ENCODE assay signal across 9 mouse cellular contexts in genomic region chr3:133271887-133272286, GRCm38 (mm10). TPM values are rescaled to one million over a fixed set of nuclear protein-coding genes. Genes with fewer than 3 reads are reported as not detected.
DNase-seq lines count a peak whose midpoint lies in the region; ATAC-seq and TF ChIP-seq lines count a peak whose summit lies in the region.
"Had no signal": no experiment of that assay in that cellular context is flagged by ENCODE, and none has a peak within 500 bp of the region (broad histone marks: within the 10 kb centered on the region; RNA-seq: fewer than 3 reads in every experiment).

No protein-coding gene starts in this region.

- no peak overlapping the region for H3K9ac ChIP-seq in intestine, postnatal 0 days (ENCODE audit: low read depth, low read length)
- no peak overlapping the region for H3K9ac ChIP-seq in intestine, embryonic 16.5 days (ENCODE audit: low read depth, low read length)
- no peak overlapping the region for H3K9ac ChIP-seq in hindbrain, postnatal 0 days (replicated peaks; ENCODE audit: low read length)
- H3K9ac ChIP-seq: neural tube, embryonic 13.5 days had no signal

- no peaks in the 10 kb centered on the region for H3K27me3 ChIP-seq in intestine, postnatal 0 days (replicated peaks; ENCODE audit: control insufficient read depth, insufficient read depth, low read length)
- no peaks in the 10 kb centered on the region for H3K27me3 ChIP-seq in intestine, embryonic 16.5 days (replicated peaks; ENCODE audit: control insufficient read depth, insufficient read depth, low read length)
- H3K27me3 ChIP-seq in hindbrain, postnatal 0 days (ENCODE audit: insufficient read depth, low read length): no peaks in the 10 kb centered on the region
- H3K27me3 ChIP-seq: neural tube, embryonic 13.5 days had no signal

- DNase-seq in T-cell, adult 2 months (ENCODE audit: low spot score): peak; percentile 5
- DNase-seq in hindbrain, postnatal 0 days (ENCODE audit: low spot score): peak; percentile 76
- DNase-seq in left cerebral cortex, postnatal 25 days (ENCODE audit: low spot score in 2 of 2): peak; percentile 88 to 90
- DNase-seq in retina, embryonic 14.5 days (ENCODE audit: low spot score): peak; percentile 89
- DNase-seq in urinary bladder, postnatal 4 days (ENCODE audit: low spot score in 2 of 2): peak; percentile 36 to 83

- no peaks in the 10 kb centered on the region for H3K9me3 ChIP-seq in intestine, postnatal 0 days (ENCODE audit: control insufficient read depth)
- H3K9me3 ChIP-seq in intestine, embryonic 16.5 days (ENCODE audit: control insufficient read depth, low read length): no peaks in the 10 kb centered on the region
- no peaks in the 10 kb centered on the region for H3K9me3 ChIP-seq in hindbrain, postnatal 0 days (ENCODE audit: low read length)
- H3K9me3 ChIP-seq: neural tube, embryonic 13.5 days had no signal

- H3K4me2 ChIP-seq in intestine, postnatal 0 days (replicated peaks; ENCODE audit: low read depth): no peak overlapping the region
- no peak overlapping the region for H3K4me2 ChIP-seq in intestine, embryonic 16.5 days (ENCODE audit: low read depth, low read length)
- H3K4me2 ChIP-seq in hindbrain, postnatal 0 days (ENCODE audit: low read depth, low read length): no peak overlapping the region
- H3K4me2 ChIP-seq: neural tube, embryonic 13.5 days had no signal

- H3K27ac ChIP-seq in intestine, postnatal 0 days (ENCODE audit: low read depth, low read length): no peak overlapping the region
- no peak overlapping the region for H3K27ac ChIP-seq in intestine, embryonic 16.5 days (ENCODE audit: low read length)
- H3K27ac ChIP-seq in hindbrain, postnatal 0 days: no peak overlapping the region
- H3K27ac ChIP-seq: neural tube, embryonic 13.5 days had no signal

- no peaks in the 10 kb centered on the region for H3K36me3 ChIP-seq in intestine, postnatal 0 days (ENCODE audit: control insufficient read depth, insufficient read depth)
- H3K36me3 ChIP-seq in intestine, embryonic 16.5 days (ENCODE audit: control insufficient read depth, insufficient read depth, low read length): no peaks in the 10 kb centered on the region
- no peaks in the 10 kb centered on the region for H3K36me3 ChIP-seq in hindbrain, postnatal 0 days (ENCODE audit: insufficient read depth, low read length)
- H3K36me3 ChIP-seq: neural tube, embryonic 13.5 days had no signal

- ATAC-seq in intestine, postnatal 0 days: no peak
- no peak for ATAC-seq in intestine, embryonic 16.5 days
- peak; percentile 81 for ATAC-seq in common myeloid progenitor, adult 5-6 weeks (replicated peaks; ENCODE audit: low read depth, poor library complexity, severe bottlenecking)
- no peak for ATAC-seq in hindbrain, postnatal 0 days

- TF ChIP-seq CTCF in intestine, postnatal 0 days (IDR thresholded peaks at IDR 0.05; ENCODE audit: low read depth): peak; percentile 79
- TF ChIP-seq CTCF in hindbrain, postnatal 0 days (IDR thresholded peaks at IDR 0.05; ENCODE audit: low read depth): peak; percentile 58

- H3K4me3 ChIP-seq in intestine, postnatal 0 days (ENCODE audit: low read depth, low read length): no peak overlapping the region
- H3K4me3 ChIP-seq in intestine, embryonic 16.5 days (ENCODE audit: low read length): no peak overlapping the region
- no peak overlapping the region for H3K4me3 ChIP-seq in hindbrain, postnatal 0 days (ENCODE audit: low read length)
- H3K4me3 ChIP-seq: neural tube, embryonic 13.5 days had no signal

- WGBS in intestine, postnatal 0 days: 15% methylated on average over 3 of the region's 3 CpGs
- WGBS in intestine, embryonic 16.5 days: 16% methylated on average over 3 of the region's 3 CpGs
- 12% methylated on average over 3 of the region's 3 CpGs for WGBS in hindbrain, postnatal 0 days

- no peaks in the 10 kb centered on the region for H3K4me1 ChIP-seq in intestine, postnatal 0 days (replicated peaks; ENCODE audit: control insufficient read depth, insufficient read depth, low read length)
- H3K4me1 ChIP-seq in intestine, embryonic 16.5 days (ENCODE audit: control insufficient read depth, insufficient read depth, low read length): no peaks in the 10 kb centered on the region
- no peaks in the 10 kb centered on the region for H3K4me1 ChIP-seq in hindbrain, postnatal 0 days (ENCODE audit: insufficient read depth, low read length)
- H3K4me1 ChIP-seq: neural tube, embryonic 13.5 days had no signal

- intact Hi-C loops in left cerebral cortex, postnatal 25 days (cut with DNase I): loop anchor here (2.0 to 5.0 kb wide), 3 partner anchors 140 to 525 kb away; no protein-coding TSS in a partner anchor

RNA-seq across cellular contexts. Expression of gene Arhgef38, which starts 37.1 kb away (rescaled TPM):
- 1.1 TPM in 2 replicates for polyA plus RNA-seq in intestine, postnatal 0 days (2015; fragmentation: Nextera tagmentation; extraction: Ambion mirVana)
- polyA plus RNA-seq in intestine, embryonic 16.5 days (2015; fragmentation: Nextera tagmentation; extraction: Ambion mirVana): 3.1 and 3.2 TPM in 2 replicates
- total RNA-seq in common myeloid progenitor, adult 5-6 weeks (2017): not detected in 2 replicates
- total RNA-seq in hindbrain, postnatal 0 days (2014; rRNA removed): 2.0 TPM in 1 of 2 replicates, not detected in the other
- 0.05 and 0.08 TPM in 2 replicates for polyA plus RNA-seq in hindbrain, postnatal 0 days (2015; fragmentation: Nextera tagmentation; extraction: Ambion mirVana)
- under 1 TPM in 1 of 2 experiments, not detected in 1; 0.05 TPM for total RNA-seq in left cerebral cortex, postnatal 25 days (2021)
- polyA plus RNA-seq: neural tube, embryonic 13.5 days had no signal

RNA-seq across cellular contexts. Expression of gene Ppa2, which starts 38.0 kb away (rescaled TPM):
- polyA plus RNA-seq in intestine, postnatal 0 days (2015; fragmentation: Nextera tagmentation; extraction: Ambion mirVana): 111 and 115 TPM in 2 replicates
- polyA plus RNA-seq in intestine, embryonic 16.5 days (2015; fragmentation: Nextera tagmentation; extraction: Ambion mirVana): 146 and 149 TPM in 2 replicates
- total RNA-seq in common myeloid progenitor, adult 5-6 weeks (2017): 92.0 and 122 TPM in 2 replicates
- total RNA-seq in hindbrain, postnatal 0 days (2014; rRNA removed): 22.9 and 23.4 TPM in 2 replicates
- 88.2 and 88.6 TPM in 2 replicates for polyA plus RNA-seq in hindbrain, postnatal 0 days (2015; fragmentation: Nextera tagmentation; extraction: Ambion mirVana)
- total RNA-seq in left cerebral cortex, postnatal 25 days (2021): 10 to 100 TPM; 45.5 to 46.7 TPM

Comparison
In these comparisons a context has a peak if more than half of its experiments do, and no peak if none do; other contexts are left out.
1. DNase-seq: peak in every context shown above with its lines; median percentile 89 in left cerebral cortex, postnatal 25 days; 89 in retina, embryonic 14.5 days; 76 in hindbrain, postnatal 0 days; 60 in urinary bladder, postnatal 4 days; 5 in T-cell, adult 2 months.